In genomic region chr3:51745162-51745561, GRCm38 (mm10) we compare ENCODE assay signal across 15 mouse cellular contexts.
DNase-seq lines count a peak whose midpoint lies in the region; ATAC-seq lines count a peak whose summit lies in the region.
"Had no signal": no experiment of that assay in that cellular context is flagged by ENCODE, and none has a peak within 500 bp of the region (broad histone marks: within the 10 kb centered on the region; RNA-seq: fewer than 3 reads in every experiment).

No protein-coding gene starts in this region.

- H3K4me2 ChIP-seq in lung, embryonic 16.5 days (ENCODE audit: low read depth, low read length): no peak overlapping the region
- peak overlapping the region; percentile 52 for H3K4me2 ChIP-seq in liver, embryonic 13.5 days
- H3K4me2 ChIP-seq: embryonic facial prominence, embryonic 15.5 days; limb, embryonic 13.5 days; stomach, embryonic 15.5 days had no signal

- H3K27me3 ChIP-seq in lung, embryonic 16.5 days (ENCODE audit: control insufficient read depth, insufficient read depth, low read depth, low read length): no peaks in the 10 kb centered on the region
- H3K27me3 ChIP-seq in liver, embryonic 13.5 days: no peaks in the 10 kb centered on the region
- H3K27me3 ChIP-seq: embryonic facial prominence, embryonic 15.5 days; stomach, embryonic 15.5 days had no signal

- H3K9me3 ChIP-seq in lung, embryonic 16.5 days (ENCODE audit: control insufficient read depth, low read length): no peaks in the 10 kb centered on the region
- H3K9me3 ChIP-seq in liver, embryonic 13.5 days (replicated peaks): no peaks in the 10 kb centered on the region
- H3K9me3 ChIP-seq: embryonic facial prominence, embryonic 15.5 days; stomach, embryonic 15.5 days had no signal

- peaks cover 42% of the 10 kb centered on the region for H3K4me1 ChIP-seq in lung, embryonic 16.5 days (replicated peaks; ENCODE audit: control insufficient read depth, insufficient read depth, low read length)
- H3K4me1 ChIP-seq in liver, embryonic 13.5 days (replicated peaks): peaks cover 68% of the 10 kb centered on the region

- WGBS in lung, embryonic 16.5 days: 70% methylated on average over 8 of the region's 8 CpGs
- WGBS in liver, embryonic 13.5 days (ENCODE audit: insufficient replicate concordance): 17% methylated on average over 8 of the region's 8 CpGs

- H3K4me3 ChIP-seq in lung, embryonic 16.5 days (ENCODE audit: low read length): no peak overlapping the region
- H3K4me3 ChIP-seq in liver, embryonic 13.5 days (replicated peaks): no peak overlapping the region
- H3K4me3 ChIP-seq: embryonic facial prominence, embryonic 15.5 days; gastrocnemius, adult 2 months; limb, embryonic 13.5 days; stomach, embryonic 15.5 days had no signal

- no peak overlapping the region for H3K9ac ChIP-seq in lung, embryonic 16.5 days (ENCODE audit: low read length)
- H3K9ac ChIP-seq in liver, embryonic 13.5 days: peak overlapping the region; percentile 55; the same call in 1 of the 2 replicates
- H3K9ac ChIP-seq: embryonic facial prominence, embryonic 15.5 days; limb, embryonic 13.5 days; stomach, embryonic 15.5 days had no signal

- no peak for DNase-seq in lung, adult 18-20 months
- DNase-seq in c-Kit-positive CD71-positive TER-119-negative erythroid progenitor cells, embryonic 14.5 days (ENCODE audit: low read depth): peak; percentile 44
- peak; percentile 19 for DNase-seq in liver, embryonic 13.5 days
- peak; percentile 26 for DNase-seq in thymus, postnatal 25 days
- no peak for DNase-seq in urinary bladder, postnatal 36 days (ENCODE audit: low spot score in 2 of 2)
- no peak for DNase-seq in cerebellum, postnatal 4 days (ENCODE audit: low spot score in 2 of 2)
- DNase-seq: adrenal gland, adult 8-10 months; cerebellum, adult 2 months; gastrocnemius, adult 2 months; retina, postnatal 1 day had no signal

- H3K36me3 ChIP-seq in lung, embryonic 16.5 days (ENCODE audit: control insufficient read depth, insufficient read depth, low read length): no peaks in the 10 kb centered on the region
- H3K36me3 ChIP-seq in liver, embryonic 13.5 days: no peaks in the 10 kb centered on the region
- H3K36me3 ChIP-seq: embryonic facial prominence, embryonic 15.5 days; limb, embryonic 13.5 days; stomach, embryonic 15.5 days had no signal

- ATAC-seq in lung, embryonic 16.5 days (ENCODE audit: low read depth): no peak
- peak; percentile 32 for ATAC-seq in liver, embryonic 13.5 days (ENCODE audit: low read depth)
- ATAC-seq: hindbrain, postnatal 0 days had no signal

- H3K27ac ChIP-seq in lung, embryonic 16.5 days (ENCODE audit: low read length): peak overlapping the region; percentile 78; the same call in 1 of the 2 replicates
- peak overlapping the region; percentile 87 for H3K27ac ChIP-seq in liver, embryonic 13.5 days
- H3K27ac ChIP-seq: embryonic facial prominence, embryonic 15.5 days; gastrocnemius, adult 2 months; hindbrain, postnatal 0 days; limb, embryonic 13.5 days; stomach, embryonic 15.5 days had no signal

Comparison
In these comparisons a context has a peak if more than half of its experiments do, and no peak if none do; other contexts are left out.
1. DNase-seq: peak in c-Kit-positive CD71-positive TER-119-negative erythroid progenitor cells, embryonic 14.5 days (single experiment), liver, embryonic 13.5 days (single experiment) and thymus, postnatal 25 days (single experiment); none in lung, adult 18-20 months (0 of 2), urinary bladder, postnatal 36 days (0 of 2) and cerebellum, postnatal 4 days (0 of 2).